Mouse (Mus musculus): ENCODE results near the gene Rhob.
"Not testable (repeated sequence)": the region's sequence is repeated elsewhere in the genome, so short reads cannot be mapped to it uniquely, and the experiment has no call there.

Rhob gene

GRCm38 (mm10) chr12:8474836-8475387, 24.9 kb downstream of the Rhob start:
- in situ Hi-C loops (cut with MboI, MseI) = no loop called here

GRCm38 (mm10) chr12:8472591-8473358, 27.0 kb downstream of the Rhob start:
- in situ Hi-C loops (cut with MboI, MseI) = no loop called here

- in situ Hi-C loops (cut with MboI, MseI) = no loop called here
Observed at GRCm38 (mm10) chr12:8472051-8472450, 27.8 kb downstream of the Rhob start.

- in situ Hi-C loops (cut with MboI, MseI) = no loop called here
Observed at GRCm38 (mm10) chr12:8470962-8471361, 28.8 kb downstream of the Rhob start.

GRCm38 (mm10) chr12:8469742-8470494, 29.9 kb downstream of the Rhob start:
- in situ Hi-C loops (cut with MboI, MseI) = no loop called here

GRCm38 (mm10) chr12:8468221-8468865, 31.5 kb downstream of the Rhob start:
- in situ Hi-C loops (cut with MboI, MseI) = no loop called here

GRCm38 (mm10) chr12:8467029-8467924, 32.5 kb downstream of the Rhob start:
- in situ Hi-C loops (cut with MboI, MseI) = no loop called here

GRCm38 (mm10) chr12:8465680-8466079, 34.1 kb downstream of the Rhob start:
- in situ Hi-C loops (cut with MboI, MseI) = no loop called here

- in situ Hi-C loops (cut with MboI, MseI) = no loop called here
Observed at GRCm38 (mm10) chr12:8464961-8465360, 34.8 kb downstream of the Rhob start.

GRCm38 (mm10) chr12:8463599-8464160, 36.1 kb downstream of the Rhob start:
- in situ Hi-C loops (cut with MboI, MseI) = no loop called here

GRCm38 (mm10) chr12:8462533-8462932, 37.3 kb downstream of the Rhob start:
- in situ Hi-C loops (cut with MboI, MseI) = no loop called here

GRCm38 (mm10) chr12:8461575-8461974, 38.2 kb downstream of the Rhob start:
- in situ Hi-C loops (cut with MboI, MseI) = not testable (repeated sequence)

- in situ Hi-C loops (cut with MboI, MseI) = no loop called here
Observed at GRCm38 (mm10) chr12:8458400-8458799, 41.4 kb downstream of the Rhob start.

- in situ Hi-C loops (cut with MboI, MseI) = no loop called here
Observed at GRCm38 (mm10) chr12:8457052-8457451, 42.8 kb downstream of the Rhob start.

GRCm38 (mm10) chr12:8455046-8455445, 44.8 kb downstream of the Rhob start:
- in situ Hi-C loops (cut with MboI, MseI) = no loop called here

GRCm38 (mm10) chr12:8454487-8454886, 45.3 kb downstream of the Rhob start:
- in situ Hi-C loops (cut with MboI, MseI) = no loop called here

GRCm38 (mm10) chr12:8452766-8453621, 46.8 kb downstream of the Rhob start:
- in situ Hi-C loops (cut with MboI, MseI) = no loop called here

- in situ Hi-C loops (cut with MboI, MseI) = no loop called here
Observed at GRCm38 (mm10) chr12:8451571-8452485, 48.0 kb downstream of the Rhob start.

GRCm38 (mm10) chr12:8450639-8451038, 49.2 kb downstream of the Rhob start:
- in situ Hi-C loops (cut with MboI, MseI) = no loop called here
